Mouse (Mus musculus): ENCODE results near the gene Kri1. TPM values are rescaled to one million over a fixed set of nuclear protein-coding genes. Genes with fewer than 3 reads are reported as not detected.
"Not testable (repeated sequence)": the region's sequence is repeated elsewhere in the genome, so short reads cannot be mapped to it uniquely, and the experiment has no call there.

The Kri1 gene
- total RNA-seq, 4 experiments from 2014 or later: 33.5 to 43.4 (median 39.4) TPM

DNA sequence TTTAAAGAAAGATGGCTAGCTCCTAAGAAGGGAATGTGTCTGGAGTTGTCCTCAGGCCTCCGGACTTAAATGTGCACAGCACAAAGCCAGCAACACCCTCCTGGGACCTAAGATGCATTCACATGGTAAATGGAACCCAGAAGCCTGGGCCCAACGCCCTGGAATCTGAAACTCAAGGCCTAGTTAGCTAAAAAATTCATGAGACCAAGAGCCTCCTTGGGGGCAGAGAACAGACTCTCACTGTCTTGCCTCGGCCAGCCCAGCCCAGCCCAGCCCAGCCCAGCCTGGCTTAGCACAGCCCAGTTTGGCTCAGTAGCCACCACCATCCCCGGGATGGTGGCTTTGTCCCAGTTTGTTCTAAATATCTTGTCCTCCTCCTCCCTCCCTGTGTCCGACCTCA, 27.7 kb upstream of the Kri1 start:
- DNase-seq (ENCODE audit: low spot score in 2 of 2): no peak

DNA sequence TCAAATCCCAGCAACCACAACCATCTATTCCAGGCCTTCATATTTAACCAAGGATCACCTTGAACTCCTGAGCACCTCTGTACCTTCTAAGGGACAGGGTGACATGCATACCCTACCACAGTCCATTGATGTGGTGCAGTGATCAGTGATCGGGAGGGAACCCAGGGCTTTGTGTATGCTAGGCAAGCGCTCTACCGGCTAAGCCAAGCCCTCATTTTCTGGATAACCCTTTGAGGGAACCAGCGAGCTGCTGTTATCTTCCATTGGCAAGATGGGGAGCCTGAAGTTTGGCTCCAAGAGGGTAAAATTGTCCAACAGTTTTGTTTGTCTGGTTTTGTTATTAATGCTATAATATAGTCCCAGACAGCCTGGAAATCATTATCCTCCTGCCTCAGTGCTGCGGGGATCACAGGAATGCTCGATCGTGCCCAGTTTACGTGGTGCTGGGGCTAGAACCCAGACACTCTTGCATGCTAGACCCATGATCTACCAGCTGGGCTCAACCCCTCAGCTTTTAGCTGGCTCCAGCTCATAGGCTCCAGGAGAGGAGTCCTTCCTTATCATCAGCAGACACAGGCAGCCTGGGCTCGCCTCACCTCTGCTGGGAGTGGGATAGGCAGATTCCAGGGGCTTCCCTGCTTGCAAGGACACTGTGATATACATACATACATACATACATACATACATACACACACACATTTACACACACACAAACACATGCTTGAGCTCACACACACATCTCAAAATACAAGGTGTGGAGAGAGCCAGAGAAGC, 26.8 kb upstream of the Kri1 start:
- no peak for DNase-seq (ENCODE audit: low spot score in 2 of 2)

GRCm38 (mm10) chr9:21313394-21313793, 25.6 kb upstream of the Kri1 start:
- DNase-seq (ENCODE audit: low spot score in 2 of 2): peak; percentile 56 to 76

DNA sequence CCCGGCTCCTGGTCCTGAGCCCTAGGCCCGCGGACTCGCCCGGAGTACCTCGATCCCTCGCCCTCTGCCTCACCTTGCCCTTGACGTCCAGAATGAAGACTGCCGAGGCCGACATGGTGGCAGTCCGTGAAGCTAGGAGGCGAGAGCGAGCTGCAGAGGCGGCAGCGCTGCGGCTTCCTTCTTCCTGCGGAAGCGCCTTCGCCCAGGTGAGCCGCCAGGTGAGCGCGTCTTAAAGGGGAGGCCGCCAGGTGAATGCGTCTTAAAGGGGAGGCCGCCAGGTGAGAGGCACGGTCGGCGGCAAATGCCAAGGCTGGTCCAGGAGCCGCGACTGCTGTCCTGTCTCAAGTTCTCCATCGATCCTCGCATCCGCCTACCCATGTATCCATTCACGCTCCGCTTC, 24.4 kb upstream of the Kri1 start, which contains the start of gene Ap1m2:
TSS of gene Ap1m2 (minus strand) at position 204 of the 400 bp plus-strand sequence.
- DNase-seq (ENCODE audit: low spot score in 2 of 2): no peak

DNA sequence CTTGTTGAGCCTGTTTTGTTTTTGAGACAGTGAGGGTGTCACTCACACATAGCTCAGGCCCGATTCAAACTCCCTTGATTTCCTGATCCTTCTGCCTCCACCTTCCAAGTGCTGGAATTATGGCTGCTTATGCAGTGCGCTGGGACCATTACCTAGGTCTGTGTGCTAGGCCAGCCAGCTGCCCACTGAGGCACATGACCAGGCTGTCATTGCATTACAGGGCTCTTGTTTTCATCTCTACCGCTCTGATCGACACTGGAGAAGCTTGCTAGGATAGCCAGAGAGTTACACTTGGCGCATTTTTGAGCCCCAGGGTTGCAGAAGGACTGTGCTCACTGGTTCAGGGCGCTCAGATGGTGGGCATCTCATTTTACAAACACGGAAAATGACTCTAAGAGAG, 23.9 kb upstream of the Kri1 start:
- DNase-seq (ENCODE audit: low spot score in 2 of 2): no peak

DNA sequence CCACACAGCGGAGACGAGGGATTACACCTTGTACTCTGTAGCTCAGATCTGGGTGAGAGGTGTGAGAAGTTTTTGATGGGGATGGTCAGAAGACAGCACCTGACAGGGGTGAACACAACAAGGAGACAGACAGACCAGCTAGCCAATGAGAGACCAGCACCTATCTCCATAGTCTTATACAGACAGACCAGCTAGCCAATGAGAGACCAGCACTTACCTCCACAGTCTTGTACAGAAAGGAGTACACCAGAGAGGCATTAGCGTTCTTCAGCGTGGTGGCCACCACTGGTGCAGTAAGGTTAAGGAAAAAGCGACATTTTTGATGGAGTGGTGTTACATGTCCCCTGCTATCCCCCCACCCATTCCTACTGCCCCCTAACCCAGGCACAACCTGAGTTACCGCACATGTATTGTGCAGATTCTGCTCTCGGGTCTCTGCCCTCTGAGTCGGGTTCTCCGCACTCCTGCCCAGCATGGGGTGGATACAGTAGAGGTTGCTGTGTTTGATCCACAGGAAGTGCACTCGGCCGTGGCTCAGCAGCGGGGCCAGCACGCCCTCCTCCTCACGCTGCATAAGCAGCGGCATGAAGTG, 21.5 kb upstream of the Kri1 start:
- DNase-seq (ENCODE audit: low spot score in 2 of 2): no peak

GRCm38 (mm10) chr9:21305065-21305464, 17.3 kb upstream of the Kri1 start:
- no peak for DNase-seq (ENCODE audit: low spot score in 2 of 2)

DNA sequence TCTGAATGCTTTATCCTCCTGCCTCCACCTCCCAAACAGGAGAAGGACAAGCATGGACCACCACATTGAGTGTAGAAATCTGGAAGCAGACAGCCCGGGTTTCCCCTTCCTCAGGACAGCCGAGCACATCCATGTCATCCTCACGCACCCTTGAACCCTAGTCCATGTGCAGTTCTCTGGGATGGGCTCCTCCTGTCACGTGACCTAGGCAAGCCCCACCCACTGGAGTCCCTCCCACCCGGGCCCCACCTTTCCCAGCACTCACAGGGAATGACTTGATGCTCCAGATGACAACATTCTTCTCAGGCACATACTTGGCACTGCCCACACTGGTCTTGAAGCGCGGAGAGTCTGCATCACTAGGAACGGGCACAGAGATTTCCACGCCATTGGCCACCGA, 11.2 kb upstream of the Kri1 start:
- DNase-seq (ENCODE audit: low spot score in 2 of 2): no peak

DNA sequence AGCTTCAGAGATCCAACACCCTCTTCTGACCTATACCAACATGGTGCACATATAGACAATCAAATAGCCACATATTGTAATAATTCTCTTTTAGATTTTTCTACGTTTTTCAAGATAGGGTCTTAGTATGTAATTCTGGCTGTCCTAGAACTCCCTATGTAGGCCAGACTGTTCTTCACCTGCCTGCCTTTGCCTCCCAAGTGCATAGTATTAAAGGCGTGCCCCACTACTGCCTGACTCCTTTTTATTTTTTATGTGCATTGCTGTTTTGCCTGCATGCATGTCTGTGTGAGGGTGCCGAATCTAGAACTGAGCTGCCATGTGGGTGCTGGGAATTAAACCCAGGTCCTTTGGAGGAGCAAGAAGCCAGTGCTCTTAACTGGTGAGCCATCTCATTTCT, 4.5 kb upstream of the Kri1 start:
- DNase-seq (ENCODE audit: low spot score in 2 of 2): no peak

- not testable (repeated sequence) for DNase-seq (ENCODE audit: low spot score in 2 of 2)
These were observed 4.1 kb upstream of the Kri1 start for GRCm38 (mm10) chr9:21291868-21292267.

GRCm38 (mm10) chr9:21291022-21291787, 3.4 kb upstream of the Kri1 start, which contains the start of gene Cdkn2d:
TSS of gene Cdkn2d (minus strand) at chr9:21291407.
- peak; percentile 99 to 100 for DNase-seq (ENCODE audit: low spot score in 2 of 2)

DNA sequence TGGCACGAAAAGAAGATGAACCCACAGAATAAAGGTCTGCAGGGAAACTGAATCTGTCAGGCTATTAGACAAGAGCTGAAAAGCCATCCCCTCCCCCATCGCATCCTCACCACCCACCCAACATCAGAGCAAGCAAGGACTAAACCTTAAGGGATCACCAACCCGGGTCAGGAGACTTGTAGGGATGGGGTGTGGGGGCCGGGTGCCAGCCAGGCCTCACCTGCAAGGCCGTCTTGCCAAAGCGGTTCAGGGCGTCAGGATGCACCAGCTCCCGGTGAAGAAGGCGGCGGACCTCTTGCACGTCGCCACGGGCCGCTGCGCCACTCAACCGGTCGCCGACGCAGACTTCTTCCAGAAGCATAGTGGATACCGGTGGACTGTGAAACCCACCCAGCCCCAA, 2.8 kb upstream of the Kri1 start:
- peak; percentile 58 to 65 for DNase-seq (ENCODE audit: low spot score in 2 of 2)

GRCm38 (mm10) chr9:21289337-21289671, 1.5 kb upstream of the Kri1 start:
- DNase-seq (ENCODE audit: low spot score in 2 of 2): no peak

DNA sequence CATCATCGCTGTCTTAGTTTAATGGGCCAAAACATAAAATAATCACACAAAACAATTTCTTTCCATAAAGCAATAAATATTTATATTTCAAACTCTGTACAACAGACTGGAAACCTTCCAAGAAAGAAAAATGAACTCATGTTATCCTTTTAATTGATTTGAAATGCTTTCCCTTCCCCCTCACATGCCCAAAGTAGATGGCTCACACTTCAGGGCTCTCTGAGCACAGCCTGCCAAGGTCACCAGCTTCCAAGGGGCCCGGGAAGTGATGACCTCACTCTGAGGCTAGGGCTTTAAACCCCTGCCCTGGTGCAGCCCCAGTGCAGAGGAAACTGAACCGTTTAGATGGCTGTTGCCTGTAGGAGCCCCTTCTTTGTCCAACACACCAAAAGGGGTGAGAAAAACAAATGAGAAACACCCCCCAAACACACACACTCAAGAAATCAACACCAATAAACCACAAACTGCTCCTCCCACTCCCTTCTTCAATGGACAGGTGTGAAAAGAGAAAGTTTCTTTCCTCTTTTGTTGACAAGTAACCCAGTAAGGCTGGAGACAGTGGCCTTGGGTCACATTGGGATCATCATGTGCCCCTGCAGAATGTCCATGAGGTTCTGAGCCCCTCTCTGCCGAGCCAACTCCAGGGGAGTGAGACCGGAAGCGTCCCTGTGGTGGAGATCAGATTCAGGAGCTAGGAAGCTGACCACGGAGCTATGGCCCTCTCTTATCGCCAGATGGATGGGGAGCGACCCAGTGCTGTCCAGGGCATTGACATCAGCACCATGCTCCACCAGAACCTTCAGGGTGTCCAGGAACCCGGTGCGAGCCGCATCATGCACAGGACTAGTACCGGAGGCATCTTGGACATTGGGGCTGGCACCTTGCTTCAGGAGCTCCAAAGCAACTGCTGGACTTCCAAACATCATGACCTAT, 901 bp upstream of the Kri1 start:
- no peak for DNase-seq (ENCODE audit: low spot score in 2 of 2)

DNA sequence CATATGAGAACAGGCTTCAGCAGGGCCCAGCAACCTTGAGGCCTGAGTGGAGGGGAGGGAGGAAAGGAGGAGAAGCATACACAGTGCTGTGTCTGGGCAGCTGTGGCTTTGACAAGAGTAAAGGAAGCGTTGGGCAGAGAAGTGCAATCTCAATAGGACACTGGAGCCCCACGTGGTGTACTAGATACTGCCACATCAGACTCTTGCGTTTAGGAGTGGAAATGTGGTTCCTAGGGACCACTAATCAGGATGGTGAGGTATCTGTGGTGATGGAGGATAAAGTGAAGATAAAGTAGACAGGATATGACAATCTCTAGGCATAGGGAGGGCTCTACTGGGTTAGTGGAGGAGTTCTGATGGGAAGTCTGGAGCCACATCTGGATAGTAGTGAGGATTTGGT, 1.0 kb downstream of the Kri1 start:
- DNase-seq (ENCODE audit: low spot score in 2 of 2): no peak

DNA sequence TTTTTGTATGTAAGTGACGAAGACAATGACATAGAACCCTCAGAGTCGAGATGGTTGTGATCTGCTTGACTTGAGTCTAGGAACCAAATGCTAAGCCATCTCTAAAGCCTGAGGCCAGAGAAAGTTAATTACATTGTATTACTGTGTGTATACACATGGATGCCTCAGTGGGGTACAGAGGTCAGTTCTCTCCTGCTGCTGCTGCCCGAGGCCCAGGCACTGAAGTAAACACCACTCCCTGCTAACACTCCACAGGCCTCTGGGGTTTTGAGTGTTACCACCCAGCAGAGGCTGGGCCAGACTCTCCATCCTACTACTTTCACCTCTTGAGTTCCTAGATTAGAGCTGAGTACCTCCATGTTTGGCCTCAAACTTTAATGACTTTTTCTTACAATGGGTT, 3.8 kb downstream of the Kri1 start:
- no peak for DNase-seq (ENCODE audit: low spot score in 2 of 2)

DNA sequence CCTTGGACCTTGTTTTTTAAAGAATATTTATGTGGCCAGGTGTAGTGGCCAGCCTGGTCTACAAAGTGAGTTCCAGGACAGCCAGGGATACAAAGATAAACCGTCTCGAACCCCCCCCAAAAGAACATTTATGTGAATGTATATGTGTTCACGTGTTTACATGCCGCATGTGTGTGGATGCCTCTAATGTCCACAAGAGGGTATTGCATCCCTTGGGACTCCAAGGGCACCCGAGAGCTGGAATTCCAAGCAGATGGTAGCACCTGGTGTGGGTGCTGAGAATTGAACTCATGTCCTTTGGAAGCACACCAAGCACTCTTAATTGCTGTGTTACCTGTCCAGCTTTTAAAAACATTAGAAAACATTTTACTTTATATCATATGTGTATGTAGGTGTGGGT, 4.2 kb downstream of the Kri1 start:
- no peak for DNase-seq (ENCODE audit: low spot score in 2 of 2)

DNA sequence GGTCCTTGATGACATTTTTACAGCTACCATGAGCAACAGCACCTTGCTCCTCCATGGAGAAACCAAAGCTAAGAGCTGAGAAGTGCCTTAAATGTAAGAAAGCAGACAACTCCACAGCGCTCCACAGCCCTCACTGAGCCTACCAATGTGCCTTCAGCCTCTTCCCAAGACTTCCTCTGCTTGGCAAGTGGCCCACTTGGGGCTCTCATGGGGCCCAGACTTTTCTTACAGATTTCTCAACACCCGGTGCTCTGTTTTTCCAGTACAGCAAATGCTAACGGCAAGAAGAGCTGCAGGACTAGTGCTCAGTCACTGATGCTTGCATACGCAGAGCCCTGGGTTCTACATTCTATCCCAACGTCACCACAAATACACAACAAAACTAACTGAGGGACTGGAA, 10.0 kb downstream of the Kri1 start:
- DNase-seq (ENCODE audit: low spot score in 2 of 2): no peak

DNA sequence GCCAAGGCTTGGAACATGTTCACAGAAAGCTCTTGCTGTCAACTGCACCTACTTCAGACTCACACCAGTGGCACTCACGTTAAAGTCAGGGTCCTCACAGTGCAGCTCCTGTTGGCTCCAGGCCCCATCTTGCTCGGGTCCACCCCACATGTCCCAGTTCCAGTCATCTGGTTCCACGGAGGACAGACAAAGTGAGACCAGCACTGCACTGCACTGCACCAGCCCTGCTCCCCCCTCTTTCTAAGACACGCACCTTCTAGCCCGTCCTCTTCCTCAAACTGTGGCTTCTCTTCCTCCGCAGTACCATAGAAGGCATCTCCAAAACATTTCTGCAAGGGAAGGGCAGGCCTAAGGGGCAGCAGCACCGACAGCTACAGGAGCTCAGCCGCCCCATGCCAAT, 11.5 kb downstream of the Kri1 start:
- no peak for DNase-seq (ENCODE audit: low spot score in 2 of 2)

DNA sequence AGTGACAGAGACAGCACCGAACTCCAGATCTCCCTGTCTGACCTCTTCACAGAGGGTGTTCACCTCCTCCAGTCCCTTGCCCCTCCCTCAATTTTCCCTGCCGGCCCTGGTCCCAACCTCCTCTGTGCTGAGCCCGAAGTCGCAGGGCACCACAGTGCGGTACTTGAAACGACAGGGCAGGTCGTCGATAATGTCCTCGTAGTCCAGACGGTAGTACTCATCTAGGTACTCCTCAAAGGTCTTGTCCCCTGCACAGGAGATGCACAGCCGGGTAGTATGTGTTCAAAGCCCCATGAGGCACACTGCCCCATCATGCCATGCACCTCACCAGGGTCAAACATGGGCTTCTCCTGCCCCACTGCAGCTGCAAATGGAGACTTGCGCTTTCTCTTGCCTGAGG, 12.0 kb downstream of the Kri1 start:
- no peak for DNase-seq (ENCODE audit: low spot score in 2 of 2)

GRCm38 (mm10) chr9:21275013-21275710, 12.6 kb downstream of the Kri1 start:
- DNase-seq (ENCODE audit: low spot score in 2 of 2): no peak
